Mouse (Mus musculus): Measurements from ENCODE around the gene Folh1. TPM values are rescaled to one million over a fixed set of nuclear protein-coding genes. Genes with fewer than 3 reads are reported as not detected.

Gene Folh1
- polyA plus RNA-seq, 1 experiment from 2014 or later: 0.63 TPM

GRCm38 (mm10) chr7:86688030-86688429, 87.7 kb downstream of the Folh1 start, which contains the start of gene Olfr292:
Olfr292 (plus strand) TSS chr7:86688330.
- no peak within 1 kb of the TSS for H3K4me3 ChIP-seq (ENCODE audit: low read depth, low read length)
- H3K9ac ChIP-seq (ENCODE audit: low read depth, low read length): no peak within 1 kb of the TSS
- no peak within 1 kb of the TSS for H3K27ac ChIP-seq (replicated peaks; ENCODE audit: low read depth, low read length)
- no peak for DNase-seq (ENCODE audit: low spot score)
- H3K36me3 ChIP-seq (ENCODE audit: control insufficient read depth, insufficient read depth, low read length): no peaks in the 10 kb centered on the region
- no peaks in the 10 kb centered on the region for H3K9me3 ChIP-seq (ENCODE audit: control insufficient read depth, low read length)
- no peak within 1 kb of the TSS for H3K4me2 ChIP-seq (ENCODE audit: low read depth, low read length)
- H3K27me3 ChIP-seq (replicated peaks; ENCODE audit: control insufficient read depth, insufficient read depth, low read length): no peaks in the 10 kb centered on the region
- no peaks in the 10 kb centered on the region for H3K4me1 ChIP-seq (ENCODE audit: control insufficient read depth, insufficient read depth, low read length)
- no peak for ATAC-seq (ENCODE audit: low read depth)

Other genes starting within 250 kb of the Folh1 start
- 0.04 TPM in 1 of 2 replicates, not detected in the other for gene Olfr295, start 192.1 kb downstream of the Folh1 start, polyA plus RNA-seq (2014; fragmentation: Nextera tagmentation; extraction: Ambion mirVana)
- not detected in 2 replicates for gene Olfr294, start 159.3 kb downstream of the Folh1 start, polyA plus RNA-seq (2014; fragmentation: Nextera tagmentation; extraction: Ambion mirVana)
- gene Olfr293, start 126.9 kb downstream of the Folh1 start, polyA plus RNA-seq (2014; fragmentation: Nextera tagmentation; extraction: Ambion mirVana): 0.17 and 0.39 TPM in 2 replicates
- not detected in 2 replicates for gene Olfr292, start 87.6 kb downstream of the Folh1 start, polyA plus RNA-seq (2014; fragmentation: Nextera tagmentation; extraction: Ambion mirVana)
- not detected in 2 replicates for gene Vmn2r77, start 19.1 kb upstream of the Folh1 start, polyA plus RNA-seq (2014; fragmentation: Nextera tagmentation; extraction: Ambion mirVana)
- 0.06 TPM in 1 of 2 replicates, not detected in the other for gene Vmn2r78, start 139.2 kb upstream of the Folh1 start, polyA plus RNA-seq (2014; fragmentation: Nextera tagmentation; extraction: Ambion mirVana)
- gene Vmn2r79, start 220.2 kb upstream of the Folh1 start, polyA plus RNA-seq (2014; fragmentation: Nextera tagmentation; extraction: Ambion mirVana): not detected in 2 replicates